Mouse (Mus musculus) kidney, postnatal 0 days (tissue): Measurements from ENCODE around the gene Gm826. TPM values are rescaled to one million over a fixed set of nuclear protein-coding genes. Genes with fewer than 3 reads are reported as not detected.

Source experiments
- ATAC-seq: fragments of 200-750 bp; cut with Nextera tagmentation; replicated peaks from 2 replicates; pipeline ENCODE4 v1.8.0; 2017; ENCODE audit warnings: low read depth, moderate number of reproducible peaks, moderate TSS enrichment, moderate library complexity; ENCODE audit not compliant: low FRiP score
- DNase-seq: peaks from one replicate; pipeline ENCODE4 v3.0.0-alpha.2; 2016; ENCODE audit warnings: low spot score
- H3K27ac ChIP-seq: fragments of 300-500 bp; sonication (generic); 2 replicates; pipeline ENCODE4 v1.5.1; 2014; ENCODE audit warnings: mild to moderate bottlenecking
- H3K27me3 ChIP-seq: fragments of 300-500 bp; sonication (generic); 2 replicates; pipeline ENCODE4 v1.6.1; 2014; ENCODE audit warnings: low read length, mixed read lengths; ENCODE audit not compliant: insufficient read depth
- H3K36me3 ChIP-seq: fragments of 300-500 bp; sonication (generic); 2 replicates; pipeline ENCODE4 v1.6.1; 2014; ENCODE audit warnings: low read length, mixed read lengths; ENCODE audit not compliant: insufficient read depth
- H3K4me1 ChIP-seq: fragments of 300-500 bp; sonication (generic); replicated peaks from 2 replicates; pipeline ENCODE4 v1.6.1; 2014; ENCODE audit warnings: antibody characterized with exemption, low read length, mixed read lengths; ENCODE audit not compliant: insufficient read depth
- H3K4me2 ChIP-seq: fragments of 300-500 bp; sonication (generic); 2 replicates; pipeline ENCODE4 v1.6.1; 2014; ENCODE audit warnings: mild to moderate bottlenecking, low read length, moderate library complexity, mixed read lengths
- H3K4me3 ChIP-seq: fragments of 300-500 bp; sonication (generic); replicated peaks from 2 replicates; pipeline ENCODE4 v1.5.1; 2014; ENCODE audit warnings: low read depth, low read length
- H3K9ac ChIP-seq: fragments of 300-500 bp; sonication (generic); 2 replicates; pipeline ENCODE4 v1.6.1; 2014; ENCODE audit warnings: low read depth, low read length
- H3K9me3 ChIP-seq: fragments of 300-500 bp; sonication (generic); replicated peaks from 2 replicates; pipeline ENCODE4 v1.6.1; 2016; ENCODE audit warnings: low read length, inconsistent platforms, mixed read lengths
- CTCF ChIP-seq: IDR thresholded peaks from 2 replicates; pipeline ENCODE4 v1.5.1; 2016; ENCODE audit warnings: antibody characterized with exemption, low read depth, mild to moderate bottlenecking, moderate library complexity
- WGBS: fragments of 180-500 bp; shearing (Covaris S2); extraction: QIAGEN DNeasy Blood & Tissue Kit; methylation state at CpG from one replicate; pipeline ENCODE4 v1.1.7; 2014; 5-methylcytosine and 5-hydroxymethylcytosine counted together
- polyA plus RNA-seq: library from polyadenylated mRNA; unstranded; fragments of >200 nt; fragmentation: Nextera tagmentation; extraction: Ambion mirVana; gene quantifications from 2 replicates; pipeline ENCODE4 v1.2.1, GENCODE M21; 2015

Gene Gm826
- polyA plus RNA-seq, 1 experiment from 2014 or later, result 0.49 TPM

DNA sequence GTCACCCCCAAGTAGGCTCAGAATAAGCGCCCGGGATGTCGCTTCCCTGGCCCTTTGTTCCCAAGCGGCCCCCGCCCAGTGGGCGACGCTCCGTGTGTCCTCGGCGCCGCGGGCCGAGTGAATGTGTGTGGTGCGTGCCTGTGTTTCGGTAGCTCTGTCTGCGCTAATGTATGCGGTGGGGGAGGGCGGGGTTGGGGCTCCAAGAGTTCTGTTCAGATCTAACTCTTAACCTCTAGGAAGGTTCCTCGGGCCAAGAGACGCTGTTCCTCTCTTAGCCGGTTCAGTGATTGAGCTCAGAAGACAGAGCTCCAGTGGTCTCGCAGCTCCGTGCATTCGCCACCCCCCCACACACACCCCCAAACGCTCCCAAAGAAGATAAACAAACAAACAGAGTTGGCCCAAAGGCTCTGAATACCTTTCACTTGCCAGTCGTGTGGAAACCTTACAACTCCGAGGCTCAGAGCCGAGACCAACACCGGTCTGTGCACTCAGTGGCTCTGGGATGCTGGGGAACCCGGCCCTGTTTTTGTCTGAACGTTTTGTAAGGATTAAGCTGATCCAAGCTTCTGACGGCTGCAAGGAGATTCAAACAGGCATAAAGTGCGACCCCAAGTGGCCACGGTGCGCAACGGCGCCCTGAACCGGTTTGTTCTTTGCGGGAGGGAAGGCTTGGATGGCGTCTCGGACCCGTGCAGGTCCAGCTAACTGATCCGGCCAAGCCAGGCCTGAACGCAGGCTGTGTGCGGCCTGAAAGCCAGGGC lies 33.7 kb upstream of the Gm826 start:
- WGBS, result 0% methylated on average over 45 of the region's 45 CpGs
- DNase-seq, result peak; percentile 95
- peak; percentile 97 for TF ChIP-seq CTCF
- peak overlapping the region; percentile 78 for H3K27ac ChIP-seq
- H3K36me3 ChIP-seq, result no peaks in the 10 kb centered on the region
- peak; percentile 43 for ATAC-seq
- H3K27me3 ChIP-seq, result peaks cover 58% of the 10 kb centered on the region
- H3K4me2 ChIP-seq, result peak overlapping the region; percentile 93
- no peaks in the 10 kb centered on the region for H3K9me3 ChIP-seq
- H3K9ac ChIP-seq, result peak overlapping the region; percentile 67
- H3K4me3 ChIP-seq, result peak overlapping the region; percentile 50
- peaks cover 19% of the 10 kb centered on the region for H3K4me1 ChIP-seq

GRCm38 (mm10) chr2:160366980-160367338 lies 33.0 kb upstream of the Gm826 start, which contains the start of gene Mafb:
Gene Mafb (minus strand): TSS chr2:160367065.
- no peak for TF ChIP-seq CTCF
- Histone ChIP-seq H3K4me3 (peak within 1 kb of the TSS; percentile 50), H3K27ac (peak within 1 kb of the TSS; percentile 78), H3K4me1 (peaks cover 19% of the 10 kb centered on the region), H3K36me3 (no peaks in the 10 kb centered on the region), H3K27me3 (peaks cover 60% of the 10 kb centered on the region), H3K4me2 (peak within 1 kb of the TSS; percentile 93), H3K9ac (peak within 1 kb of the TSS; percentile 67), H3K9me3 (no peaks in the 10 kb centered on the region)
- under 1% methylated on average over 31 of the region's 37 CpGs for WGBS
- DNase-seq, result peak; percentile 94
- ATAC-seq, result peak; percentile 89

DNA sequence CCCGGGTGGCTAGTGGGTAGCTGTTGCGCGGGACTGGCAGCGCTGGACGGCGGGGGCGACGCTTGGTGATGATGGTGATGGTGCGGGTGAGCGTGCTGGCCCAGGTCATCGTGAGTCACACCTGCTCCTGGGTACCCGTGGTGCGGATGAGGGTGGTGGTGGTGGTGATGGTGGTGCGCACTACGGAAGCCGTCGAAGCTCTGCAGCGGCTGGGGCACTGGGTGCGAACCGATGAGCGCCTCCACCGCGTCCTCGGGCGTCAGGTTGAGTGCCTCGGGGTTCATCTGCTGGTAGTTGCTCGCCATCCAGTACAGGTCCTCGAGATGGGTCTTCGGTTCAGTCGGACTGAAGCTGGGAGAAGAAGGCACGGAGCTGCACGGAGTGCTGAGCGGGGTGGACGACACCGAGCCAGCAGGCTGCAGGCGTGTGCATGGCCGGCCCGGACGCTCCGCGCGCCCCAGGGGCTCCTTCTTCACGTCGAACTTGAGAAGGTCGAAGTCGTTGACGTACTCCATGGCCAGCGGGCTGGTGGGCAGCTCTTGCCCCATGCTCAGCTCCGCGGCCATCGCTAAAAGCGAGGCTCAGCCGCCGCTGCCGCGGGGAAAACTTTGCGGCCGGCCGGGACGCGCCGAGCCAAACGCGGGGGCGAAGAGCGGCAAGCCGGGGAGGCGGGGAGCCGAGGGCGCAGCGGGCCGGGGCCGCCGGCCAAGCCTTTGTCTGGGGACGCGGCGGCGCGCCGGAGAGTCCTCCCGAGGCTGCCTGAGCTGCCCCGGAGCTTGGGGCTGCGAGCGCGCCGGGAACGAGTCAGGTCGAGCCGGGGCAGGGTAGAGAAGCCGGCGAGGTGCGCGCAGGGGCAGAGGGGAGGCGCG lies 32.4 kb upstream of the Gm826 start:
- Histone ChIP-seq H3K4me1 (peaks cover 19% of the 10 kb centered on the region), H3K9ac (peak overlapping the region; percentile 67), H3K4me3 (peak overlapping the region; percentile 50), H3K27ac (peak overlapping the region; percentile 78), H3K27me3 (peaks cover 58% of the 10 kb centered on the region), H3K4me2 (peak overlapping the region; percentile 93), H3K36me3 (no peaks in the 10 kb centered on the region), H3K9me3 (no peaks in the 10 kb centered on the region)
- DNase-seq (no peak), ATAC-seq (peak; percentile 11)
- 1% methylated on average over 90 of the region's 95 CpGs for WGBS
- no peak for TF ChIP-seq CTCF

GRCm38 (mm10) chr2:160365107-160365911 lies 31.3 kb upstream of the Gm826 start:
- under 1% methylated on average over 48 of the region's 50 CpGs for WGBS
- peaks cover 19% of the 10 kb centered on the region for H3K4me1 ChIP-seq
- peak overlapping the region; percentile 50 for H3K4me3 ChIP-seq
- no peak for ATAC-seq
- peaks cover 58% of the 10 kb centered on the region for H3K27me3 ChIP-seq
- TF ChIP-seq CTCF, result no peak
- H3K9ac ChIP-seq, result peak overlapping the region; percentile 67
- H3K27ac ChIP-seq, result peak overlapping the region; percentile 6; the same call in 1 of the 2 replicates
- no peak for DNase-seq
- H3K4me2 ChIP-seq, result peak overlapping the region; percentile 93
- H3K36me3 ChIP-seq, result no peaks in the 10 kb centered on the region
- H3K9me3 ChIP-seq, result no peaks in the 10 kb centered on the region

- ATAC-seq (no peak), DNase-seq (no peak)
- peak overlapping the region; percentile 93 for H3K4me2 ChIP-seq
- no peaks in the 10 kb centered on the region for H3K9me3 ChIP-seq
- TF ChIP-seq CTCF, result no peak
- H3K27ac ChIP-seq, result no peak overlapping the region
- no peaks in the 10 kb centered on the region for H3K36me3 ChIP-seq
- peaks cover 58% of the 10 kb centered on the region for H3K27me3 ChIP-seq
- H3K4me3 ChIP-seq, result peak overlapping the region; percentile 50
- 8% methylated on average over 12 of the region's 12 CpGs for WGBS
- peak overlapping the region; percentile 67; the same call in 1 of the 2 replicates for H3K9ac ChIP-seq
- peaks cover 19% of the 10 kb centered on the region for H3K4me1 ChIP-seq
Measured at GRCm38 (mm10) chr2:160364666-160365065, 30.7 kb upstream of the Gm826 start.
